Mouse (Mus musculus) hindbrain, embryonic 10.5 days (tissue): ENCODE data around the gene Cited4. TPM values are rescaled to one million over a fixed set of nuclear protein-coding genes. Genes with fewer than 3 reads are reported as not detected.
A peak's percentile ranks its signal among the peaks of the same experiment; 100 is the strongest.

Experiments
- DNase-seq: peaks from one replicate; pipeline ENCODE4 v3.0.0-alpha.2; 2017; ENCODE audit warnings: low spot score
- H3K27ac ChIP-seq: fragments of 300-500 bp; sonication (generic); 2 replicates; pipeline ENCODE4 v1.5.1; 2016; ENCODE audit warnings: mild to moderate bottlenecking, moderate library complexity
- H3K27me3 ChIP-seq: fragments of 300-500 bp; sonication (generic); 2 replicates; pipeline ENCODE4 v1.6.1; 2016; ENCODE audit warnings: mild to moderate bottlenecking; ENCODE audit not compliant: poor library complexity, insufficient read depth, severe bottlenecking
- H3K36me3 ChIP-seq: fragments of 300-500 bp; sonication (generic); 2 replicates; pipeline ENCODE4 v1.6.1; 2016; ENCODE audit warnings: mild to moderate bottlenecking, moderate library complexity
- H3K4me1 ChIP-seq: fragments of 300-500 bp; sonication (generic); replicated peaks from 2 replicates; pipeline ENCODE4 v1.6.1; 2016; ENCODE audit warnings: mild to moderate bottlenecking
- H3K4me3 ChIP-seq: fragments of 300-500 bp; sonication (generic); 2 replicates; pipeline ENCODE4 v1.5.1; 2016; ENCODE audit warnings: mild to moderate bottlenecking, moderate library complexity
- H3K9me3 ChIP-seq: fragments of 300-500 bp; sonication (generic); 2 replicates; pipeline ENCODE4 v1.6.1; 2016; ENCODE audit warnings: mild to moderate bottlenecking, moderate library complexity
- WGBS: fragments of 180-500 bp; shearing (Covaris S2); methylation state at CpG from one replicate; pipeline ENCODE4 v1.1.7; 2016; 5-methylcytosine and 5-hydroxymethylcytosine counted together
- polyA plus RNA-seq: library from polyadenylated mRNA; unstranded; fragments of >200 nt; fragmentation: Nextera tagmentation; extraction: Ambion mirVana; gene quantifications from 2 replicates; pipeline ENCODE4 v1.2.1, GENCODE M21; 2016

Cited4 gene
- polyA plus RNA-seq, 1 experiment from 2014 or later: 16.5 TPM

- H3K36me3 ChIP-seq: no peaks in the 10 kb centered on the region
- no peak overlapping the region for H3K27ac ChIP-seq
- 35% methylated on average over 4 of the region's 4 CpGs for WGBS
- peak; percentile 27 for DNase-seq
- no peaks in the 10 kb centered on the region for H3K9me3 ChIP-seq
- H3K4me3 ChIP-seq: no peak overlapping the region
- H3K27me3 ChIP-seq: peaks cover 48% of the 10 kb centered on the region
- H3K4me1 ChIP-seq: peaks cover 27% of the 10 kb centered on the region
These were observed 1.1 kb upstream of the Cited4 start for GRCm38 (mm10) chr4:120665144-120665700.

GRCm38 (mm10) chr4:120665782-120666181 is 590 bp upstream of the Cited4 start:
- WGBS: 70% methylated on average over 7 of the region's 7 CpGs

GRCm38 (mm10) chr4:120667045-120667501 is 701 bp downstream of the Cited4 start:
- H3K4me1 ChIP-seq: peaks cover 27% of the 10 kb centered on the region
- peaks cover 59% of the 10 kb centered on the region for H3K27me3 ChIP-seq
- H3K9me3 ChIP-seq: no peaks in the 10 kb centered on the region
- peak overlapping the region; percentile 83 for H3K27ac ChIP-seq
- WGBS: 0% methylated on average over 50 of the region's 50 CpGs
- DNase-seq: peak; percentile 74
- no peaks in the 10 kb centered on the region for H3K36me3 ChIP-seq
- peak overlapping the region; percentile 74 for H3K4me3 ChIP-seq

More at GRCm38 (mm10) chr4:120665782-120666181, 590 bp upstream of the Cited4 start:
- Histone ChIP-seq H3K4me1 (peaks cover 27% of the 10 kb centered on the region), H3K27me3 (peaks cover 53% of the 10 kb centered on the region), H3K4me3 (peak overlapping the region; percentile 74; the same call in 1 of the 2 replicates), H3K27ac (no peak overlapping the region), H3K9me3 (no peaks in the 10 kb centered on the region), H3K36me3 (no peaks in the 10 kb centered on the region)
- DNase-seq: no peak

GRCm38 (mm10) chr4:120667555-120667954 is 1.2 kb downstream of the Cited4 start:
- H3K27ac ChIP-seq: peak overlapping the region; percentile 83

GRCm38 (mm10) chr4:120668551-120668950 is 2.2 kb downstream of the Cited4 start:
- H3K36me3 ChIP-seq: no peaks in the 10 kb centered on the region
- H3K9me3 ChIP-seq: no peaks in the 10 kb centered on the region
- H3K27me3 ChIP-seq: peaks cover 63% of the 10 kb centered on the region
- no peak for DNase-seq
- H3K4me1 ChIP-seq: peaks cover 27% of the 10 kb centered on the region
- WGBS: 89% methylated on average over 4 of the region's 4 CpGs
- H3K27ac ChIP-seq: no peak overlapping the region
- H3K4me3 ChIP-seq: no peak overlapping the region

More at GRCm38 (mm10) chr4:120667555-120667954, 1.2 kb downstream of the Cited4 start:
- Histone ChIP-seq H3K4me1 (peaks cover 27% of the 10 kb centered on the region), H3K9me3 (no peaks in the 10 kb centered on the region), H3K27me3 (peaks cover 63% of the 10 kb centered on the region), H3K4me3 (peak overlapping the region; percentile 74), H3K36me3 (no peaks in the 10 kb centered on the region)
- 9% methylated on average over 10 of the region's 10 CpGs for WGBS
- DNase-seq: no peak

GRCm38 (mm10) chr4:120669585-120669984 is 3.2 kb downstream of the Cited4 start:
- H3K9me3 ChIP-seq: no peaks in the 10 kb centered on the region
- H3K4me1 ChIP-seq: peaks cover 27% of the 10 kb centered on the region
- H3K27ac ChIP-seq: no peak overlapping the region
- 73% methylated on average over 5 of the region's 5 CpGs for WGBS
- H3K36me3 ChIP-seq: no peaks in the 10 kb centered on the region
- no peak overlapping the region for H3K4me3 ChIP-seq
- no peak for DNase-seq
- peaks cover 63% of the 10 kb centered on the region for H3K27me3 ChIP-seq

- no peak for DNase-seq
- Histone ChIP-seq H3K4me3 (no peak overlapping the region), H3K36me3 (no peaks in the 10 kb centered on the region), H3K4me1 (peaks cover 19% of the 10 kb centered on the region), H3K27ac (no peak overlapping the region), H3K9me3 (no peaks in the 10 kb centered on the region), H3K27me3 (peaks cover 50% of the 10 kb centered on the region)
- 52% methylated on average over 12 of the region's 12 CpGs for WGBS
These were observed 4.7 kb downstream of the Cited4 start for GRCm38 (mm10) chr4:120671046-120671445.

- Histone ChIP-seq H3K27me3 (peaks cover 29% of the 10 kb centered on the region), H3K27ac (no peak overlapping the region), H3K4me1 (no peaks in the 10 kb centered on the region), H3K9me3 (no peaks in the 10 kb centered on the region), H3K4me3 (no peak overlapping the region), H3K36me3 (no peaks in the 10 kb centered on the region)
- no peak for DNase-seq
- 84% methylated on average over 3 of the region's 3 CpGs for WGBS
These were observed 7.2 kb downstream of the Cited4 start for GRCm38 (mm10) chr4:120673606-120674005.

- no peaks in the 10 kb centered on the region for H3K4me1 ChIP-seq
- H3K27ac ChIP-seq: 0 out of 2 replicates have a peak overlapping the region, but pooled peaks have one; percentile 29
- peaks cover 17% of the 10 kb centered on the region for H3K27me3 ChIP-seq
- 80% methylated on average over 8 of the region's 8 CpGs for WGBS
- DNase-seq: no peak
- H3K36me3 ChIP-seq: no peaks in the 10 kb centered on the region
- no peak overlapping the region for H3K4me3 ChIP-seq
- no peaks in the 10 kb centered on the region for H3K9me3 ChIP-seq
These were observed 8.5 kb downstream of the Cited4 start for GRCm38 (mm10) chr4:120674775-120675451.

GRCm38 (mm10) chr4:120675640-120676039 is 9.3 kb downstream of the Cited4 start:
- H3K9me3 ChIP-seq: no peaks in the 10 kb centered on the region
- WGBS: 82% methylated on average over 2 of the region's 2 CpGs
- no peaks in the 10 kb centered on the region for H3K36me3 ChIP-seq
- no peaks in the 10 kb centered on the region for H3K4me1 ChIP-seq
- peaks cover 11% of the 10 kb centered on the region for H3K27me3 ChIP-seq
- 0 out of 2 replicates have a peak overlapping the region, but pooled peaks have one; percentile 40 for H3K27ac ChIP-seq
- DNase-seq: no peak
- H3K4me3 ChIP-seq: no peak overlapping the region

GRCm38 (mm10) chr4:120680953-120681352 is 14.6 kb downstream of the Cited4 start:
- Histone ChIP-seq H3K27ac (no peak overlapping the region), H3K36me3 (no peaks in the 10 kb centered on the region), H3K27me3 (no peaks in the 10 kb centered on the region), H3K9me3 (no peaks in the 10 kb centered on the region), H3K4me3 (no peak overlapping the region), H3K4me1 (0 out of 2 replicates have a peak, but pooled peaks cover 4% of the 10 kb centered on the region)
- DNase-seq: no peak
- WGBS: 59% methylated on average over 7 of the region's 7 CpGs

- Histone ChIP-seq H3K27me3 (no peaks in the 10 kb centered on the region), H3K4me3 (no peak overlapping the region), H3K27ac (no peak overlapping the region), H3K9me3 (no peaks in the 10 kb centered on the region), H3K36me3 (no peaks in the 10 kb centered on the region), H3K4me1 (0 out of 2 replicates have a peak, but pooled peaks cover 4% of the 10 kb centered on the region)
- DNase-seq: peak; percentile 75
- WGBS: 34% methylated on average over 10 of the region's 10 CpGs
These were observed 15.8 kb downstream of the Cited4 start for GRCm38 (mm10) chr4:120682168-120682567.
